Mouse (Mus musculus) left cerebral cortex, adult 18-20 months (tissue): Measurements from ENCODE around the gene Nr1d2. TPM values are rescaled to one million over a fixed set of nuclear protein-coding genes. Genes with fewer than 3 reads are reported as not detected.
"Not testable (repeated sequence)": the region's sequence is repeated elsewhere in the genome, so short reads cannot be mapped to it uniquely, and the experiment has no call there.

Experiments used
- DNase-seq, 2 experiments: peaks; one replicate each; pipeline ENCODE4 v3.0.0; 2021 to 2022; ENCODE audit warnings: low spot score in 2 of 2, mixed read lengths in 1 of 2
- microRNA-seq, 2 experiments: library from miRNA; unstranded; fragments of <30 nt; microRNA quantifications; one replicate each; pipeline ENCODE4 v1.2.0; 2021
- total RNA-seq, 2 experiments: library from RNA; stranded (reverse); gene quantifications; 2 replicates each; pipeline ENCODE4 v1.2.3; 2021

Gene Nr1d2
- total RNA-seq, 2 experiments from 2014 or later, result 80.0 to 87.4 TPM

DNA sequence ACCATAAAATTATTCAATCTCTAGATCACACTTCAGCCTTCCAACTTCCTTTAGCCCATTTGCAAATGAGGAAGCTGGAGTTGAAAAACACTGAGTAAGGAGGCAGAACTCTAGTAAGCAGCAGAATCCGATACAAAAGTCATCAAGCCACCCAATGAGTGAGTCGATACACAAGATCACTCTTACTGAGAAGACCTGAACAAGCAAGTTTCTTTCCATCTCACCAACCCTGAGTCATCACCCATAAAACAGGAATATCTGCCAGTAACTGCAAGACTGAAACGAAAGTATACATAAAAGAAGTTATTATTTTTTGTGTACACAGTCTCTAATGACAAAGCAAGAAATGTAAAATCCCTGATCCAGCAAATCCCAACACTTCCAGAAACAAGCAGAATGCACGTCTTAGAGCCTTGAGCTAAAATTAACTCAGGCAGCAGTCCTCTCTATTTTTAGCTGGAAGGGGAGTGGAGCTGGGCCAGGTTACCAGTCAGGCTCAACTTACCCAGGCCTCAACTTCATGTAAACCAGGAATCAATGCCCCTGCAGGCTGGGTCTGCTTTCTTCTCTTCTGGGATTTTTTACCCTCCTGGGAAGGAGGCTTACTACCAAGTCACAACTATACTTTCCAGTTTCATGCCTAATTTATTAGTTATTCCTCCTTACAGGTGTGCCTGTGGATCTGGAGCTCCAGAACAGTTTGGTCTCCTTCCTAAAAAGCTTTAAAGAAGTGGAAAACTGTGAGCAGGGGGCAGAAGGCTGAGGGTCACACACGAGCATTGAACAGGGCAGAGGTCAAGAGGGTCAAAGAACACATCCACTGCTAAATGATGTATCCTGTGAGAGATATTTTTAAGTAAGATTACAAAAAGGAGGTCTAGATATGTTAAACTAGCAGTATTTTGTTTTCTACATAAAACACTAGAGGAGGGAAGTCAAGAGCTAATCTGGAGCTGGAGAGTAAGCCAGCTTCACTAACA, 4.7 kb downstream of the Nr1d2 start:
- no peak for DNase-seq

DNA sequence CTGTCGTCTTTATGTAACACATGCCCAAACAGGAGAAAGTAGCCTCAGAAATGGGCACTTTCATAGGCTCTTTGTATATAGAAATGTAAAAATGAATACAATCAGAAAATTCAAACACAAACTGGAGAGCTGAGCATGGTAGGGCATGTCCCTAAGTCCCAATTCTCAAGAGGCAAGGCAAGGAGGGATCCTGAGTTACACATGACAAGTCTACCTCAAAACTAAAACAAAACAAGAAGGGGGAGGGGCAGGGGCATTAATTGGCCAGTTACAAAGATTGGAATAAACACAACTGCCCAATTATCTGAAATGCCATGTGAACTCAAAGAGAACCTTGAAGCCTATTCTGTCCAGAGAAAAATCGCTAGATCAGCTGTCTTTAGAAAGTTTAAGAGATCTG, 5.9 kb downstream of the Nr1d2 start:
- no peak for DNase-seq

DNA sequence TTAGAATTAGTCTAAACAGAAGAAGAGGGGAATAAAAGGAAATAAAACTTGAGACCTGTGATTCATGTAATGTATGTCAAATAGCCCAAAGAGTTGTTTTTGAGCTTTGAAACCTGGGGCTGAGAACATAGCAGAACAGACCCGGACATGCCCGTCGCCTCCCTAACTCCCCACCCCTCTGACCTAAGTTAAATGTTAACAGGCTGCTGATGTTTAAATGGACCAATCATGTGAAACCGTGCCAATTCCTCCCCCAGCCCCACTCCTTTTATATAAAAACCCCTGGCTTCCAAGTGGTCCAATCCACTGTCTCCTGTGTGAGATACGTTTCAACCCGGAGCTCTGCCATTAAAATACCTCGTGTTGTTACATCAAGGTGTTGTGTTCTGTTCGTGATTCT, 7.1 kb downstream of the Nr1d2 start:
- not testable (repeated sequence) for DNase-seq

DNA sequence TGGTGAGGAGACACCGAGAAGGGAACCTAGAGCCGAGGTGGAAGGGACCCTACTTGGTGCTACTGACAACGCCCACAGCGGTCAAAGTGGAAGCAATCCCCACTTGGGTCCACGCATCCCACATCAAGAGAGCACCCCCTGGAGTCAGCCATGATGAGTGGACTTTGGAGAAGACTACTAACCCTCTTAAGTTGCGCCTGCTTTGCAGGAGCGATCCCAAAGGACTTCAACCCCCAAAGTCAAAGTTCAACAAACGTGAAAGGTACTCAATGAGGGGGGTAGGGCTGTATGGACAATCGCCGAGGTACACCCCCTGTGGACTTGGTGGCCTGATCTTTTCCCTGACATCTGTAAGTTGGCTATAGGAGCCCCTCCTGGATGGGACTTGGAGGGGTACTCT, 9.2 kb downstream of the Nr1d2 start:
- not testable (repeated sequence) for DNase-seq

DNA sequence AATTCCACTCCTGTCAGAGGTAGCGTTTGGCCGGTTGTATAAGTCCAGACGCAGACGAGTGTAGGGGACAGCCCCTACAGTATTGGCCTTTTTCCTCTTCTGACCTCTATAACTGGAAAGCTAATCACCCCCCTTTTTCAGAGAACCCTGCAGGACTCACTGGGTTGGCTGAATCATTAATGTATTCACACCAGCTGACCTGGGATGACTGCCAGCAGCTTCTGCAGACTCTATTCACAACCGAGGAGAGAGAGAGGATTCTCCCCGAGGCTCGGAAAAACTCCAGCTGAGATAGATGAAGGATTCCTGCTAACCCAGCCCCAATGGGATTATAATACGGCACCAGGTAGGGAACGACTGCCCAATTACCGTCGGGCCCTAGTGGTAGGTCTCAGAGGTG, 12.7 kb downstream of the Nr1d2 start:
- DNase-seq, result not testable (repeated sequence)

DNA sequence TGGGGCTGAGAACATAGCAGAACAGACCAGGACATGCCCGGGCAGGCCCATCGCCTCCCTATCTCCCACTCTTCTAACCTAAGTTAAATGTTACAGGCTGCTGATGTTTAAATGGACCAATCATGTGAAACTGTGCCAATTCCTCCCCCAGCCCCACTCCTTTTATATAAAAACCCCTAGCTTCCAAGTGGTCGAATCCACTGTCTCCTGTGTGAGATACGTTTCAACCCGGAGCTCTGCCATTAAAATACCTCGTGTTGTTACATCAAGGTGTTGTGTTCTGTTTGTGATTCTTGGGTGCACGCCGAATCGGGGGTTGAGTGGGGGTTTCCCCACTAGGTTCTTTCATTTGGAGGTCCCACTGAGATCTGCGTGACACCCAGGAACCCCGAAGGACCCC, 13.5 kb downstream of the Nr1d2 start:
- not testable (repeated sequence) for DNase-seq

DNA sequence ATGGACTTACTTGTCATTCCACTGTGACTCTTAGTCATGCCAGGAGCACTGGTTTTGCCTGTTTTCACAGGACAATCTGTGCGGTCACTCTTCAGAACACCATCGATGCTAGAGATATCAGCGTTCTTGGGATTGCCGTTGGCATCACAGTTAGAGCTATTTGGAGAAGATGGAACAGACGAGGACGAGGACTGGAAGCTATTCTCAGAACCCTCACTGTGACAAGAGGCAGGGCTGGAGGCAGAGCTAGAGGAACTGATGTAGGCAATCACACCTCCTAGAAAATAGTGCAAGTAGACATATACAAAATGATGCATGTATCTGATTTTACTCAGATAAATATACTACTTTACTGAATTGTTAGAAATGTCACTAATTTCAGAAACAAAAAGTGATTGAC, 16.9 kb downstream of the Nr1d2 start:
- DNase-seq, result no peak

DNA sequence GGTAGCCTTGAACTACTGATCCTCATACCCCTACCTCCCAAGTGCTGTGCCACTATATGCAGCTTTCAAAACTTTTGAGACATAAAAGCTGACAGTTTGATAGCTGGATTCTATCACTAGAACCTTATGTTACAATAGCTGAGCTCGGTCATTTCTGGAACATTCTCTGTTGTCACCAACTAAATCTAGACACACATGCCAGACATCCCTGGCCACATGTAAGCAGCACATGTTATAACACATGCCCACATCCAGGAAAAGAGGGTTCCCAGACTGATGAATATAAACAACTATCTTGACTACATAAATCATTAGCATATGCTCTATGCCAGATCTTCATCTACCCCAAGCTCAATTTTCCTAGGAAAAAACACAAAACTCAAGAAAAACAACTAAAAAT, 21.8 kb downstream of the Nr1d2 start:
- DNase-seq, result no peak

DNA sequence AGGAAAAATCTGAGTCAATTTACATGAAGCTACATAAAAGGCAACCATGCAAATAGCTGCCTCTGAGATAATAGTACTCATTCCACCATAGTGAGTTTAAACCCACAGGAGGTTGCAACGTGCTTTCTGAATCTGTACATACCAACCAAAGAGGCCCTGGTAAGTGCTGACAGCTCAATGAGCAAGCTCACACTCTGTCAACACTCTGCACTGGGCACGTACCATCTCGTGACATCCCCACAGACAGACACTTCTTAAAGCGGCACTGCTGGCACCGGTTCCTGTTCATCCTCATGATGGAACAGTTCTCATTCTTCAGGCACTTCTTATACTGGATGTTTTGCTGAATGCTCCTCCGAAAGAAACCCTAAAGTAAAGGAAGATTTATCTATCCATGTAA, 22.5 kb downstream of the Nr1d2 start:
- no peak for DNase-seq

DNA sequence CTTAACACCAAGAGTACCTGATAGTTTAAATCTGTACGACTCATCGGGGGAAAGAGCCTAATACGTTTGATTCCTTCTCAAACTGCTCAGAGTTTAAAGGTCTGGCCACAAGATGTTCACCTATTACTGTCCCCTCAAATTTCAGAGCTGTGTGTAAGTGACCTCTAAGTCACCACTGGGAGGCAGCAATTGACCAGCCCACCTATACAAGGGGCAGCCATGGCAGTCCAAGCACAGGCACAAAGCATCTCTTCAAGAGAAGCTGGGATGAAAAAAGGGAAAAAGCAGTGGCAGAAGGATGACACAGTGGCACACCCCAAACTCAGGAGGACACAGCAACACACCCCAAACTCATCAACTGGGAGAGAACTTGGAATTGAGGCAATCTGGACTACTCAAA, 28.1 kb downstream of the Nr1d2 start:
- no peak for DNase-seq

DNA sequence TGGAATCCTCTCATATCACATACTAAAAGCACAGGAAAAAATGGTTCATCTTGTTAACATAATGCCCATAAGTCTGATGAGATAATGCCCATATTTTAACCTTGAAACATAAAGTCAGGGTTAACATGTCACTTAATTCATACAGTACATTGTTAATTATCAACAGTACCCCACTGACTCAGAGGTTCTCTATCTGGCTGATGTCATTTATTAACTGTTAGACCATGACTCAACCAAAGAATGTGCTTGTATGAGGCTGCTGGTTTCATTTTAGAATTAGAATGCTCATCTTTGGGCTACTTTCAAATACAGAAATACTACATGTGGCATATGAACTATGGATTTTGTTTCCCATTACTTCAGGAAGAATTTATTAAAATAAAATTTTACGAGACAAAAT, 34.6 kb downstream of the Nr1d2 start:
- DNase-seq, result not testable (repeated sequence)

DNA sequence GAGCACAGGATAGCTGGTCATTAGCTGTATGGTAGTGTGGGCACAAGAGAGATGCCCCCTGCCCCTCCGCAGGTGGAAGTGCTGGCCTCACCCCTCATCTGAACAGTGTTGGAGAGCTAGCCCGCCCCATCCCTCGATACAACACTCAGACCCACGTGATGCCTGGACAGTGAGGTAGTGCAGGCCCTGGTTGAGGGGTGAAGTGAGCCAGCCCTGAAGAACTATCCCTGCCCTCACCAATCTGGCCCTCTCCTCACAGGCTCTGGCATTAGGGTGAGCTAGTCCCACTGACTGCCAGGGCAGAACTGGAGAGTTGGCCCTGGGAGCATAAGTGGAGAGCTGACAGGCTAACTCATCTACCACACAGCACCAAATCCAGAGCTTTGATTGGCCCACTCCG, 37.5 kb downstream of the Nr1d2 start:
- no peak for DNase-seq

DNA sequence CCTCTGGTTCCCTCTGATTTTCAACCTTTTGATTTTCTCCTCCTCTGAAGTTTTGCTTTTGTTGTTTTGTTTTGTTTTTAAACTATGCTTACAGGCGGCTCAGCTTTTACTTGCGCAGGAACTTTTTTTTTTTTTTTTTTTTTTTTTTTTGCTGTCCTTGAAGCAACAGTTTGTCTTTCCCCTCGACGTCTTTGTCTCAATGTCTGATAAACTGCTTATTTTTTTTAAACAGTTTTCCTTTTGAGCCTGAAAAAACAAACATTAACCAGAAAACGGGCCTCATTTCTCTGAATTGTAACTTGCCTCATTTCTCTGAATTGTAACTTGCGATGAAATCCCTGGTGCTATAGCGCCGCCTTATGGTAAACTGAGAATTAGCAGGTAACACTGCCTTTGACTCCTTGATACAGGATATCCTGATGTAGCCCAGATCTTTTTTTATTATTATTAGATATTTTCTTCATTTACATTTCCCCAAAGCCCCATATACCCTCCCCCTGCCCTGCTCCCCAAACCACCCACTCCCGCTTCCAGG, 52.0 kb downstream of the Nr1d2 start:
- peak; percentile 48 to 72 for DNase-seq

DNA sequence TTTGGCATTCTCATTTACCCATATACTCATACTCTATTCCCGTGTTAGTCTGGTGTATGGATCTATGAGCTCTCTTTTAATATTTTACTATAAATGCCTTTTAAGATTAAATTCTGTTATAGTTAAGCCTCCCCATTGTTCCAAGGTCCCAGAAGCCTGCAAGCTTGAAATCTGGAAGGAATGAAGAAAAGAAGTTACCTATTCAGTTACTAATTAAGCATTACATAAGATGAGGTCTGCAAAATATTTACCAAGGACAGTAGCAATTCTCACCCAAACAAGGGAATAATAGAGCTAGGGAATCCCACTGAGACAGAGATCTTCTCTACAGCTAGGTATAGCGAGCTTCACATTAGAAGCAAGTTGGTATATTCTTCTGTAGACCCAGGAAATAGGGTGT, 61.4 kb downstream of the Nr1d2 start:
- not testable (repeated sequence) for DNase-seq

DNA sequence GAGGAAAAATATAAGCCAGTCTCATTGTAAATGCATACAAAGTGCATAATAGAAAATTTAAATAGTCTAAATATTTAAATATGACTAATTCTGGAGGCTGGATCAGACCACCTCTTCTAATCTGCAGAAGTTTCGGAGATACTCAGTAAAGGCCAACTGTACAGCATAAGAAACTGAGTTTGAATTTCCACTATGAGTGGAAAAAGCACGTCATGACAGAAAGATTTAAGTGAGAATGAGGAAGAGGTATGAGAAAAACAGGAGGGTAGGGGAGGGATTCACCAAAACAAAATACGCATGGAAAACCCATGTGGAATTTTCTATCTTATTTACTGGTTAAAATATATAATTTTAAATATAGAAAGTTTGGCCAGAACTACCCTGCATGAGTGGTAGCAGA, 71.3 kb downstream of the Nr1d2 start:
- DNase-seq, result no peak

DNA sequence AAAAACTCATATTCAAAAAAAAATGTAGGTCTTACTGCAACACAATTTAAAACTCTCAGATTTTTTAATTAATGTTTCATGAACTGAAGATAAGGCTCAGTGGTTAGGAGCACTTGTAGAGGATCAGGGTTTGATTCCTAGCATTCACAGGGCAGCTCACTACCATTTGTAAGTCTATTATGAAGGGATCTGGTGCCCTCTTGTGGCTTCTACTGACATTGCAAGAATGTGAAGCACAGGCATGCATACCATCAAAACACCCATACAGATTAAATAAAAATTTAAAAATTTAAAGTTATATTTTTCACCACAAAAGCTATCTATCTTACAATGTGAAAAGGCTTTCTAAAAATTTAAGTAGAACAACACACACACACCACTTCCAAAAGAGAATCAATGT, 71.9 kb downstream of the Nr1d2 start:
- peak; percentile 27 to 62 for DNase-seq

Small RNA genes within 50 kb of the gene (microRNA-seq; reads per million reads assigned to microRNA genes)
- 0 reads per million in 2 experiments for gene Gm44469

Other genes starting within 250 kb of the Nr1d2 start
- gene Nkiras1, start 32.0 kb upstream of the Nr1d2 start, total RNA-seq, result 100 to 1,000 TPM; 101 to 104 TPM
- 100 to 1,000 TPM; 374 to 415 TPM for gene Rpl15, start 32.3 kb upstream of the Nr1d2 start, total RNA-seq
- gene Ube2e1, start 92.7 kb upstream of the Nr1d2 start, total RNA-seq, result 100 to 1,000 TPM; 112 to 122 TPM